Mouse (Mus musculus) spleen, adult 2 months (tissue): ENCODE data around the gene Lrrc1.

Experiments
- CTCF ChIP-seq: fragments of 200-500 bp; IDR thresholded peaks from 2 replicates; pipeline ENCODE4 v1.5.1; 2011; ENCODE audit warnings: mild to moderate bottlenecking, inconsistent platforms; ENCODE audit not compliant: insufficient read depth, insufficient read length, insufficient replicate concordance; ENCODE audit errors: extremely low read depth
- POLR2A ChIP-seq: fragments of 200-500 bp; IDR thresholded peaks from 2 replicates; pipeline ENCODE4 v1.6.1; 2011; ENCODE audit warnings: low read depth, low read length, inconsistent platforms

DNA sequence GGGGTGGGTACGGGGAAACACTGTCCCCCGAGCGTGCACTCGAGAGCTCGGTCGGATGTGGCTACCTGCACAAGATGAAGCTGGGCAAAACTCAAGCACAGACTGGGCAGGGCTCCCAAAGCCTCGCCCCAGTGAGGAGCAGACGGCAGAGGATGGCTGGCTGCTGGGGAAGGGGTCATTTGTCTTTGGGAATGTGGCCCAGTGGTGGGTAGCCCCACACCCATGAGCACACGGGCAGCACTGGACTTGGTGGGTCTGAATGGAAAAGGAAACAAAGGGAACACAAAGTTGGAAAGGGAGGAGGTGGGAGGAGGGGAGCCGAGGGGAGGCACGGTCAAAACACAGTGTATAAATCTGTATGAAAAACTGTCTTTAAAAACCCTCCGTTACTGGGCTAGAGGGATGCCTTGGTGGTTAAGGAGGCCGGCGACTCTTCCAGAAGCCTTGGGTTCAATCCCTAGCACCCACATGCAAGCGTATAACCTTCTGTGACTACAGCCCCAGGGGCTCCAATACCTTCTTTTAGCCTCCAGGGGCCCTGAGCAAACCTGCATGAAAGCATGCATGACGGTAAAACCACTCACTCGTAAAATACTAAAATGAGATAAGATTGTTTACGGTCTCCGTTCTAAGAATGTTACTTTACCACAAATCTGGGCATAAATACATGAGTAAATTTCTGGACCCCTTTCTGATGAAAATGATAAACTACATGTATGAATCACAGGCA is 89.1 kb downstream of the Lrrc1 start:
- TF ChIP-seq CTCF: no peak
- no peak for TF ChIP-seq POLR2A
